8 mouse cellular contexts compared by ENCODE assay signal in genomic region chr14:52140577-52141444, GRCm38 (mm10). TPM values are rescaled to one million over a fixed set of nuclear protein-coding genes. Genes with fewer than 3 reads are reported as not detected.
A peak's percentile ranks its signal among the peaks of the same experiment; 100 is the strongest.
DNase-seq lines count a peak whose midpoint lies in the region; ATAC-seq and TF ChIP-seq lines count a peak whose summit lies in the region.

No protein-coding gene starts in this region.

- no peaks in the 10 kb centered on the region for H3K36me3 ChIP-seq in liver, embryonic 13.5 days

- no peaks in the 10 kb centered on the region for H3K9me3 ChIP-seq in liver, embryonic 13.5 days (replicated peaks)

- WGBS in lung, adult 2 months, result 30% methylated on average over 19 of the region's 19 CpGs
- 10% methylated on average over 19 of the region's 19 CpGs for WGBS in liver, embryonic 13.5 days (ENCODE audit: insufficient replicate concordance)

- H3K27me3 ChIP-seq in liver, embryonic 13.5 days, result no peaks in the 10 kb centered on the region; the same call in 1 of the 2 replicates

- TF ChIP-seq CTCF in lung, adult 2 months (IDR thresholded peaks at IDR 0.05; ENCODE audit: insufficient read depth, low read length), result no peak

- H3K4me3 ChIP-seq in lung, adult 2 months (replicated peaks; ENCODE audit: extremely low read depth, low read depth, low read length), result peak overlapping the region; percentile 64
- H3K4me3 ChIP-seq in brown adipose tissue, adult 24 weeks (ENCODE audit: insufficient read depth, low read depth, low read length), result peak overlapping the region; percentile 28
- H3K4me3 ChIP-seq in liver, embryonic 13.5 days (replicated peaks), result peak overlapping the region; percentile 32

- H3K9ac ChIP-seq in liver, embryonic 13.5 days, result peak overlapping the region; percentile 33

- no peak for TF ChIP-seq POLR2A in lung, adult 2 months (IDR thresholded peaks at IDR 0.05; ENCODE audit: borderline replicate concordance, extremely low read depth, low read depth, low read length)

- no peak overlapping the region for H3K27ac ChIP-seq in brown adipose tissue, adult 24 weeks (replicated peaks; ENCODE audit: low read depth, low read length)
- no peak overlapping the region for H3K27ac ChIP-seq in liver, embryonic 13.5 days

- peak overlapping the region; percentile 58 for H3K4me2 ChIP-seq in liver, embryonic 13.5 days

- DNase-seq in lung, adult 2 months, result peak; percentile 5
- no peak for DNase-seq in lung, postnatal 4 days
- no peak for DNase-seq in liver, embryonic 13.5 days
- DNase-seq in thymus, postnatal 0 days (ENCODE audit: low spot score), result peak; percentile 60
- DNase-seq in adipocyte (ENCODE audit: low spot score), result no peak
- DNase-seq in cerebellum, adult 11-12 months, result no peak
- DNase-seq in layer of hippocampus, adult 8-10 months (ENCODE audit: low spot score in 2 of 2), result no peak

- no peaks in the 10 kb centered on the region; the same call in 1 of the 2 replicates for H3K4me1 ChIP-seq in lung, adult 2 months (ENCODE audit: control insufficient read depth, insufficient read depth, low read length)
- no peaks in the 10 kb centered on the region for H3K4me1 ChIP-seq in brown adipose tissue, adult 24 weeks (ENCODE audit: control insufficient read depth, insufficient read depth, insufficient read length, low read length)
- H3K4me1 ChIP-seq in liver, embryonic 13.5 days (replicated peaks), result peaks cover 21% of the 10 kb centered on the region

- peak; percentile 53 for ATAC-seq in liver, embryonic 13.5 days (ENCODE audit: low read depth)

RNA-seq across cellular contexts. Expression of gene Rpgrip1, which starts 30.3 kb away (rescaled TPM):
- polyA plus RNA-seq in lung, adult 2 months (2012; rRNA removed), result 2.5 TPM in 2 replicates
- polyA plus RNA-seq in brown adipose tissue, adult 24 weeks (2012; ENCODE audit: insufficient read depth, insufficient read length, missing spikeins), result 0.95 and 1.1 TPM in 2 replicates
- polyA plus RNA-seq in liver, embryonic 13.5 days (2015; fragmentation: Nextera tagmentation; extraction: Ambion mirVana), result 63.8 and 64.0 TPM in 2 replicates
- polyA plus RNA-seq in thymus, postnatal 0 days (2015; fragmentation: Nextera tagmentation; extraction: Ambion mirVana), result 87.6 and 94.0 TPM in 2 replicates
- 1 to 10 TPM; 1.3 to 3.4 (median 1.7) TPM for total RNA-seq in layer of hippocampus, adult 8-10 months (2022)

RNA-seq across cellular contexts. Expression of gene Hnrnpc, which starts 37.0 kb away (rescaled TPM):
- 50.1 and 83.7 TPM in 2 replicates for polyA plus RNA-seq in lung, adult 2 months (2012; rRNA removed)
- 127 and 150 TPM in 2 replicates for polyA plus RNA-seq in brown adipose tissue, adult 24 weeks (2012; ENCODE audit: insufficient read depth, insufficient read length, missing spikeins)
- polyA plus RNA-seq in liver, embryonic 13.5 days (2015; fragmentation: Nextera tagmentation; extraction: Ambion mirVana), result 388 and 457 TPM in 2 replicates
- polyA plus RNA-seq in thymus, postnatal 0 days (2015; fragmentation: Nextera tagmentation; extraction: Ambion mirVana), result 536 and 645 TPM in 2 replicates
- 100 to 1,000 TPM; 197 to 271 (median 244) TPM for total RNA-seq in layer of hippocampus, adult 8-10 months (2022)

RNA-seq across cellular contexts. Expression of gene Supt16, which starts 56.4 kb away (rescaled TPM):
- polyA plus RNA-seq in lung, adult 2 months (2012; rRNA removed), result 5.8 and 10.8 TPM in 2 replicates
- polyA plus RNA-seq in brown adipose tissue, adult 24 weeks (2012; ENCODE audit: insufficient read depth, insufficient read length, missing spikeins), result 16.9 and 18.7 TPM in 2 replicates
- 45.6 and 51.9 TPM in 2 replicates for polyA plus RNA-seq in liver, embryonic 13.5 days (2015; fragmentation: Nextera tagmentation; extraction: Ambion mirVana)
- polyA plus RNA-seq in thymus, postnatal 0 days (2015; fragmentation: Nextera tagmentation; extraction: Ambion mirVana), result 58.9 and 64.1 TPM in 2 replicates
- total RNA-seq in layer of hippocampus, adult 8-10 months (2022), result 10 to 100 TPM; 50.4 to 56.5 (median 55.9) TPM

Comparison
In these comparisons a context has a peak if more than half of its experiments do, and no peak if none do; other contexts are left out.
1. DNase-seq: peak in lung, adult 2 months (single experiment) and thymus, postnatal 0 days (single experiment); none in lung, postnatal 4 days (0 of 2), liver, embryonic 13.5 days (single experiment), adipocyte (single experiment), cerebellum, adult 11-12 months (single experiment) and layer of hippocampus, adult 8-10 months (0 of 2).
2. RNA of gene Rpgrip1, which starts 30.3 kb away (polyA plus RNA-seq): 87.6 to 94.0 TPM in thymus, postnatal 0 days and 63.8 to 64.0 TPM in liver, embryonic 13.5 days; 2.5 TPM in lung, adult 2 months and 0.95 to 1.1 TPM in brown adipose tissue, adult 24 weeks; every median in the first group is over 10 times any median in the second.
3. Peak in every context shown above with its lines, with median percentiles within 50 percentile points of each other: H3K4me3 ChIP-seq.